In the genomic region with DNA sequence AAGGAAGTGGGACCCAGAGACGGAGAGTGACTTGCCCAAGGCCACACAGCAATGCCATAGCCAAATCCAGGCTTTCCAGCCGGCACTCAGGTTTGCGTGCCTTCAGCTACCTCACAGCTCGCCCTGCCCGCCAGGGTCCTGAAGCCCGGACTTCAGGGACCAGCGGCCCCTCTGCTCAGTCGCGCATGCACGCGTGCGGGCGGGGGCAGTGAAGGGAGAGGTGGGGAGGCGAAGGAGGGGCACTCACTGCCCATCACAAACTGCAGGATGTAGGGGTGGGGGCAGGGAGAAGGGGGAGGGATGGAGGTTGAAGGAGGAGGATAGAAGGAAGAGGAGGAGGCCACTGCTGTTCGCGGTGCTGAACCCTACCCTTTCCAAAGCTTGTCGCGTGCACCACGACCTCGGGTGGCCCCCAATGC, we compare ENCODE assay signal across 9 mouse cellular contexts. TPM values are rescaled to one million over a fixed set of nuclear protein-coding genes. Genes with fewer than 3 reads are reported as not detected.
DNase-seq lines count a peak whose midpoint lies in the region; ATAC-seq and TF ChIP-seq lines count a peak whose summit lies in the region.
"Had no signal": no experiment of that assay in that cellular context is flagged by ENCODE, and none has a peak within 500 bp of the region (broad histone marks: within the 10 kb centered on the region; RNA-seq: fewer than 3 reads in every experiment).

No protein-coding gene starts in this region.

- H3K4me2 ChIP-seq in lung, postnatal 0 days (replicated peaks; ENCODE audit: low read depth, low read length) = peak overlapping the region; percentile 33; the same call in 1 of the 2 replicates
- H3K4me2 ChIP-seq in liver, embryonic 14.5 days (ENCODE audit: low read depth) = peak overlapping the region; percentile 3; the same call in 1 of the 2 replicates
- H3K4me2 ChIP-seq in stomach, embryonic 15.5 days = peak overlapping the region; percentile 39

- DNase-seq in cerebellum, postnatal 10 days = peak; percentile 50 to 65
- DNase-seq in cerebellum, adult 11 months = no peak
- DNase-seq in lung, postnatal 0 days (ENCODE audit: low spot score) = no peak
- no peak for DNase-seq in lung, postnatal 25 days (ENCODE audit: low spot score)
- DNase-seq in liver, embryonic 14.5 days (ENCODE audit: low read depth in 3 of 3, low spot score in 3 of 3) = no peak
- no peak for DNase-seq in adrenal gland, adult 2 months
- DNase-seq in cerebellum, adult 9-10 months = no peak
- DNase-seq: gastrocnemius, postnatal 36 days had no signal

- TF ChIP-seq EP300 in lung, postnatal 0 days (IDR thresholded peaks at IDR 0.05) = no peak
- TF ChIP-seq EP300 in liver, embryonic 14.5 days (IDR thresholded peaks at IDR 0.05; ENCODE audit: low read depth) = no peak

- H3K4me1 ChIP-seq in lung, postnatal 0 days (ENCODE audit: insufficient read depth, low read depth, low read length) = peaks cover 5% of the 10 kb centered on the region
- no peaks in the 10 kb centered on the region for H3K4me1 ChIP-seq in liver, embryonic 14.5 days (replicated peaks; ENCODE audit: control insufficient read depth in 2 of 2, insufficient read depth in 2 of 2, low read length in 1 of 2)
- peaks cover 61% of the 10 kb centered on the region for H3K4me1 ChIP-seq in stomach, embryonic 15.5 days

- no peaks in the 10 kb centered on the region for H3K9me3 ChIP-seq in lung, postnatal 0 days (ENCODE audit: low read length)
- no peaks in the 10 kb centered on the region for H3K9me3 ChIP-seq in liver, embryonic 14.5 days (ENCODE audit: control insufficient read depth, low read length)
- no peaks in the 10 kb centered on the region for H3K9me3 ChIP-seq in stomach, embryonic 15.5 days

- ATAC-seq in lung, postnatal 0 days = no peak
- no peak for ATAC-seq in liver, embryonic 14.5 days (ENCODE audit: insufficient read depth)
- no peak for ATAC-seq in stomach, embryonic 15.5 days (ENCODE audit: insufficient read depth, low FRiP score, low read depth)

- no peak overlapping the region for H3K9ac ChIP-seq in lung, postnatal 0 days (replicated peaks; ENCODE audit: low read depth)
- H3K9ac ChIP-seq in liver, embryonic 14.5 days (replicated peaks) = no peak overlapping the region
- no peak overlapping the region for H3K9ac ChIP-seq in stomach, embryonic 15.5 days

- no peak for TF ChIP-seq CTCF in lung, postnatal 0 days (IDR thresholded peaks at IDR 0.05)
- TF ChIP-seq CTCF in liver, embryonic 14.5 days (IDR thresholded peaks at IDR 0.05; ENCODE audit: low read depth) = no peak

- H3K4me3 ChIP-seq in lung, postnatal 0 days (ENCODE audit: low read depth, low read length) = peak overlapping the region; percentile 19; the same call in 1 of the 2 replicates
- no peak overlapping the region for H3K4me3 ChIP-seq in liver, embryonic 14.5 days (ENCODE audit: insufficient read depth in 1 of 2, low read depth in 2 of 2, low read length in 2 of 2)
- H3K4me3 ChIP-seq in stomach, embryonic 15.5 days (replicated peaks) = peak overlapping the region; percentile 23

- no peaks in the 10 kb centered on the region for H3K36me3 ChIP-seq in lung, postnatal 0 days (ENCODE audit: insufficient read depth, low read length)
- H3K36me3 ChIP-seq in liver, embryonic 14.5 days (replicated peaks; ENCODE audit: control insufficient read depth, insufficient read depth, low read depth) = no peaks in the 10 kb centered on the region
- H3K36me3 ChIP-seq in stomach, embryonic 15.5 days = no peaks in the 10 kb centered on the region

- 0% methylated on average over 20 of the region's 20 CpGs for WGBS in lung, postnatal 0 days
- WGBS in liver, embryonic 14.5 days (ENCODE audit: insufficient replicate concordance) = under 1% methylated on average over 20 of the region's 20 CpGs
- under 1% methylated on average over 20 of the region's 20 CpGs for WGBS in stomach, embryonic 15.5 days

- peaks cover 98% of the 10 kb centered on the region for H3K27me3 ChIP-seq in lung, postnatal 0 days (replicated peaks; ENCODE audit: insufficient read depth, low read length)
- peaks cover 100% of the 10 kb centered on the region for H3K27me3 ChIP-seq in liver, embryonic 14.5 days (ENCODE audit: control insufficient read depth, insufficient read depth, low read length)
- peaks cover 100% of the 10 kb centered on the region for H3K27me3 ChIP-seq in stomach, embryonic 15.5 days (replicated peaks)

- no peak overlapping the region for H3K27ac ChIP-seq in lung, postnatal 0 days (ENCODE audit: low read length)
- H3K27ac ChIP-seq in liver, embryonic 14.5 days = no peak overlapping the region
- no peak overlapping the region for H3K27ac ChIP-seq in stomach, embryonic 15.5 days

RNA-seq across cellular contexts. Expression of gene Skor1, which starts 1.9 kb away (rescaled TPM):
- 0.04 TPM in 1 of 2 replicates, not detected in the other for polyA plus RNA-seq in lung, postnatal 0 days (2015; fragmentation: Nextera tagmentation; extraction: Ambion mirVana)
- 0.01 and 0.02 TPM in 2 replicates for polyA plus RNA-seq in liver, embryonic 14.5 days (2012; rRNA removed)
- polyA plus RNA-seq in liver, embryonic 14.5 days (2014; fragmentation: Nextera tagmentation; extraction: Ambion mirVana) = not detected in 2 replicates
- 0.05 TPM in 1 of 2 replicates, not detected in the other for polyA plus RNA-seq in stomach, embryonic 15.5 days (2015; fragmentation: Nextera tagmentation; extraction: Ambion mirVana)
- under 1 TPM in 1 of 2 experiments, not detected in 1; 0.14 TPM for total RNA-seq in adrenal gland, adult 2 months (2021)
- 0.04 and 0.11 TPM in 2 replicates for polyA plus RNA-seq in adrenal gland, adult 2 months (2012; rRNA removed)

Comparison
In these comparisons a context has a peak if more than half of its experiments do, and no peak if none do; other contexts are left out.
1. DNase-seq: peak in cerebellum, postnatal 10 days (2 of 2); none in cerebellum, adult 11 months (single experiment), lung, postnatal 0 days (single experiment), lung, postnatal 25 days (single experiment), liver, embryonic 14.5 days (0 of 3), adrenal gland, adult 2 months (single experiment) and cerebellum, adult 9-10 months (single experiment).
2. H3K4me3 ChIP-seq: peak in lung, postnatal 0 days (single experiment) and stomach, embryonic 15.5 days (single experiment); none in liver, embryonic 14.5 days (0 of 2).
3. Peak in every context shown above with its lines, with median percentiles within 50 percentile points of each other: H3K4me2 ChIP-seq.